9 mouse cellular contexts compared by ENCODE assay signal in the genomic region with DNA sequence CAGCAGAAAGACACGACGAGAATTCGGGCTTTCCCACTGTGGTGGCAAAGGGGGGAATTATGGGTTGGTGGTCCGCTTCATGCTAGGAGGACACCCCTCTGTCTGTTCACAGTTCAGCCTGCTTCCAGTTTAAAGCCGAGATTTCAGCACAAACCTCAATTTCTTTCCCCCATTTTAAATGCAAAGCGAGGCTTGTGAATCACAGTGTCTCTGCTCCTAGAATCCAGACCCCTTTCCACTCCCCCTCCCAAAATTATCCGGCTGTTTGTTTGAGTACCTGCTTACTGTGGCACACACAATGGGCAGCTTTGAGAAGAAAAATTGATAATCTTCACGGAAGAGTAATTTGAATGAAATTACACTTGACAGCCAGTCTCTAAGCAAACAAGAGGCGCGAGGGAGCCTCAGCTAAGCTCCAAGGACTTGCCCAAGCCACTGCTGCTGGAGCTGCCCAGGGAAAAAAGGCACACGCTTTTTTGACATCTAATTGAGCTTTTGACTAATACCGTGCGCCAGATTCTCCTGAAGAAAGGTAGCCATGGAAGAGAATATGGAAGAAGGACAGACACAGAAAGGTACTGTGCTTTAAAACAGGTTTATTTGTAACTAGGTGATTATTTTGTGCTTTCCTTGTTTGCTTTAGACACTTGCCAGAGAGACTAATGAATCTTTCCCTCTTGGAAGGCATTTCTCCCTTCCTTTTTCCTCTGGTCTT. TPM values are rescaled to one million over a fixed set of nuclear protein-coding genes. Genes with fewer than 3 reads are reported as not detected.
DNase-seq lines count a peak whose midpoint lies in the region; ATAC-seq and TF ChIP-seq lines count a peak whose summit lies in the region.
"Had no signal": no experiment of that assay in that cellular context is flagged by ENCODE, and none has a peak within 500 bp of the region (broad histone marks: within the 10 kb centered on the region; RNA-seq: fewer than 3 reads in every experiment).

A gene (plus strand): TSS at position 103 of the 715 bp plus-strand sequence.

- WGBS in lung, embryonic 14.5 days, result 29% methylated on average over 13 of the region's 13 CpGs
- WGBS in forebrain, embryonic 13.5 days, result under 1% methylated on average over 13 of the region's 13 CpGs
- 5% methylated on average over 13 of the region's 13 CpGs for WGBS in midbrain, postnatal 0 days

- no peak within 1 kb of the TSS for H3K4me3 ChIP-seq in lung, embryonic 14.5 days (ENCODE audit: low read depth, low read length)
- H3K4me3 ChIP-seq in forebrain, embryonic 13.5 days, result peak within 1 kb of the TSS; percentile 51
- H3K4me3 ChIP-seq in midbrain, postnatal 0 days (ENCODE audit: low read depth, low read length), result peak within 1 kb of the TSS; percentile 74

- no peak for DNase-seq in lung, embryonic 14.5 days
- no peak for DNase-seq in lung, postnatal 10 days
- peak; percentile 48 to 55 for DNase-seq in layer of hippocampus, adult 8-10 months (ENCODE audit: low spot score in 2 of 2)
- DNase-seq in midbrain, postnatal 0 days (ENCODE audit: low spot score), result peak; percentile 96
- no peak for DNase-seq in adrenal gland, postnatal 4 days (ENCODE audit: low spot score in 2 of 2)
- DNase-seq in urinary bladder, postnatal 14 days (ENCODE audit: low spot score), result no peak
- no peak for DNase-seq in ovary, postnatal 36 days (ENCODE audit: low spot score)

- ATAC-seq in lung, embryonic 14.5 days (ENCODE audit: insufficient read depth), result no peak
- peak; percentile 91 for ATAC-seq in forebrain, embryonic 13.5 days
- ATAC-seq in midbrain, postnatal 0 days (ENCODE audit: low FRiP score), result peak; percentile 92

- TF ChIP-seq CTCF in lung, embryonic 14.5 days (IDR thresholded peaks at IDR 0.05; ENCODE audit: low read depth), result no peak
- no peak for TF ChIP-seq CTCF in midbrain, postnatal 0 days (IDR thresholded peaks at IDR 0.05)

- H3K36me3 ChIP-seq in lung, embryonic 14.5 days (ENCODE audit: insufficient read depth), result no peaks in the 10 kb centered on the region
- H3K36me3 ChIP-seq in forebrain, embryonic 13.5 days (ENCODE audit: poor library complexity, severe bottlenecking), result no peaks in the 10 kb centered on the region
- no peaks in the 10 kb centered on the region for H3K36me3 ChIP-seq in midbrain, postnatal 0 days (ENCODE audit: insufficient read depth, low read length)

- no peak within 1 kb of the TSS for H3K27ac ChIP-seq in lung, embryonic 14.5 days (ENCODE audit: low read depth)
- peak within 1 kb of the TSS; percentile 95 for H3K27ac ChIP-seq in forebrain, embryonic 13.5 days
- peak within 1 kb of the TSS; percentile 98 for H3K27ac ChIP-seq in midbrain, postnatal 0 days (ENCODE audit: low read depth, low read length)

- no peaks in the 10 kb centered on the region for H3K9me3 ChIP-seq in lung, embryonic 14.5 days (ENCODE audit: low read depth, low read length)
- no peaks in the 10 kb centered on the region for H3K9me3 ChIP-seq in forebrain, embryonic 13.5 days (replicated peaks)
- no peaks in the 10 kb centered on the region for H3K9me3 ChIP-seq in midbrain, postnatal 0 days (ENCODE audit: low read length)

- H3K4me2 ChIP-seq in lung, embryonic 14.5 days, result no peak within 1 kb of the TSS
- H3K4me2 ChIP-seq in forebrain, embryonic 13.5 days, result peak within 1 kb of the TSS; percentile 61
- peak within 1 kb of the TSS; percentile 60 for H3K4me2 ChIP-seq in midbrain, postnatal 0 days (ENCODE audit: low read depth, low read length, poor library complexity, severe bottlenecking)

- H3K27me3 ChIP-seq in lung, embryonic 14.5 days (ENCODE audit: insufficient read depth, low read length), result no peaks in the 10 kb centered on the region
- H3K27me3 ChIP-seq in forebrain, embryonic 13.5 days, result no peaks in the 10 kb centered on the region
- no peaks in the 10 kb centered on the region for H3K27me3 ChIP-seq in midbrain, postnatal 0 days (ENCODE audit: insufficient read depth, low read length)

- H3K9ac ChIP-seq in lung, embryonic 14.5 days, result no peak within 1 kb of the TSS
- H3K9ac ChIP-seq in forebrain, embryonic 13.5 days, result peak within 1 kb of the TSS; percentile 82
- H3K9ac ChIP-seq in midbrain, postnatal 0 days (replicated peaks; ENCODE audit: low read length, poor library complexity, severe bottlenecking), result peak within 1 kb of the TSS; percentile 89

- no peaks in the 10 kb centered on the region for H3K4me1 ChIP-seq in lung, embryonic 14.5 days (ENCODE audit: insufficient read depth)
- peaks cover 24% of the 10 kb centered on the region for H3K4me1 ChIP-seq in forebrain, embryonic 13.5 days
- no peaks in the 10 kb centered on the region; the same call in 1 of the 2 replicates for H3K4me1 ChIP-seq in midbrain, postnatal 0 days (ENCODE audit: insufficient read depth, low read length)

RNA-seq across cellular contexts. Expression of the gene that starts here (rescaled TPM):
- polyA plus RNA-seq in lung, embryonic 14.5 days (2014; fragmentation: Nextera tagmentation; extraction: Ambion mirVana), result 15.5 and 20.4 TPM in 2 replicates
- 366 and 370 TPM in 2 replicates for polyA plus RNA-seq in forebrain, embryonic 13.5 days (2015; fragmentation: Nextera tagmentation; extraction: Ambion mirVana)
- 100 to 1,000 TPM; 821 to 940 (median 875) TPM for total RNA-seq in layer of hippocampus, adult 8-10 months (2022)
- 913 and 1,167 TPM in 2 replicates for total RNA-seq in midbrain, postnatal 0 days (2014; rRNA removed)
- 620 and 624 TPM in 2 replicates for polyA plus RNA-seq in midbrain, postnatal 0 days (2015; fragmentation: Nextera tagmentation; extraction: Ambion mirVana)
- 1 to 10 TPM; 8.4 to 9.0 TPM for total RNA-seq in adrenal gland, postnatal 4 days (2021)
- total RNA-seq: MEL had no signal

Comparison
In these comparisons a context has a peak if more than half of its experiments do, and no peak if none do; other contexts are left out.
1. RNA of the gene that starts here (total RNA-seq): 821 to 940 TPM in layer of hippocampus, adult 8-10 months and 913 to 1,167 TPM in midbrain, postnatal 0 days; 8.4 to 9.0 TPM in adrenal gland, postnatal 4 days; every median in the first group is over 10 times any median in the second.
2. RNA of the gene that starts here (polyA plus RNA-seq): 620 to 624 TPM in midbrain, postnatal 0 days and 366 to 370 TPM in forebrain, embryonic 13.5 days; 15.5 to 20.4 TPM in lung, embryonic 14.5 days; every median in the first group is over 10 times any median in the second.
3. DNase-seq: peak in layer of hippocampus, adult 8-10 months (2 of 2) and midbrain, postnatal 0 days (single experiment); none in lung, embryonic 14.5 days (single experiment), lung, postnatal 10 days (single experiment), adrenal gland, postnatal 4 days (0 of 2), urinary bladder, postnatal 14 days (single experiment) and ovary, postnatal 36 days (single experiment).